Mouse (Mus musculus): ENCODE data around the gene Npc1l1.

Npc1l1 gene

DNA sequence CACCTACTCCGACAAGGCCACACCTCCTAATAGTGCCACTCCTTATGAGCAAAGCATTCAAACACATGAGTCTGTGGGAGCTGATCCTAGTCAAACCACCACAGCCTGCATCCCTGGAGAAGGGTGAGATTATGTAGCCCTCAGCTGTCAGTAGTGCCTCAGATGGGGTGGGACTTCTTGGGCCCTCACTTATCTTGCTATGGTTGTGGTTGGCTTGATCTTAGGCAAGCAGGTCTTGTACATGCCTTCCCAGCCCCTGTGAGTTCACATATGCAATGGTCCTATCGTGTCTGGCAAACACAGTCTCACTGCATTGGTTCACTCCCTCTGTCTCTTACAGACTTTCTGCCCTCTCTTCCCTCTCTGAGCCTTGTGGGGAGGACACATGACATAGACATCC, 22.9 kb downstream of the Npc1l1 start:
- no peak for DNase-seq (ENCODE audit: low spot score in 2 of 2)

DNA sequence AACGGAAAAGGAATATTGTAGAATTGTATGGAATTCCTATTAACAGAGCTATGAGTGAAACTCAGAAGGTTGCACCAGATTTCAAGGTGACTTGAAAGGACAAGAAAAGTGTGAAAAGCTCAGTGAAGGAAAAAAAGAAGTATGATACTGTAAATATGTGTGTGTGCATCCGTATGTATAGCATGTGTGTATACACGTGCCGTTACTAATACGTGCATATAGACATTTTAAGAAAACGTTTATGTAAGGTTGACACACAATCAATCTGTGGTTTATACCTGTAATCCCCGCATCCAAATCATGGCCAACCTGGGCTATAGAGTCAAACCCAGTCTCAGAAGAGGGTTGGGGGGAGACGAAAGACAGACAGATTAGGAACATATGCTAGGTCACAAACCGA, 29.4 kb downstream of the Npc1l1 start:
- DNase-seq (ENCODE audit: low spot score in 2 of 2) = no peak

GRCm38 (mm10) chr11:6200087-6200569, 29.8 kb downstream of the Npc1l1 start, which contains the start of gene Nudcd3:
Gene Nudcd3 (minus strand): TSS chr11:6200415.
- peak; percentile 83 to 86 for DNase-seq (ENCODE audit: low spot score in 2 of 2)

DNA sequence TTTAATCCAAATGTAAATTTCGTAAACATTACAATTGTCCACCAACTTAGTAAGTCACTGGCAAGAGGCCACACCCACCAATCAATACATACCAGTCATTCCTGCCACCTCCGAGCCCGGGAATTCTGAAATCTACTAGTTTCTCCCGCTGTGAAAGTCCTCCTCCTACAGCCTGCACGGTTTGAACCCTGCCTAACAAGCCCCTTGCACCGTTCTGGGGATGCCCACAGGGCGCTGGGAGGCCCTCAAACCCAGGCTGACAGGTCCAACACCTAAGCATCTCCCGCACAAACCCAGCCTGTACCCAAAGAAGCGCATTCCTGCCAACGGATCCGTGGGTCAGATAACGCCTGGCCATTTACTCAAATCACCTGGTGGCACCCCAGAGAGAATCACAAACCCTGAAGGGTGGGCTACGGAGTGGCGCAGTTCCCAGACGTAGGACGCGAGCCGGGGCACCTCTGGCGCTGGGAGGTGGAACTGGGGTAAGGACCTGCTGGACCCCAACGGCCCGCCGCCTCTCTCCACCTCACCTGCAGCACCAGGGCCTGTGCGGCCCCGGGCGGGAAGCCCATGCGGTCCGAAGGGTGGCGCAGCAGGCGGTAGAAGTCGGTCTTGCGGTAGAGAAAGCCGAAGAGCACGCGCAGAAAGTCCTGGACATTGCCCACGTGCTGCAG, 30.4 kb downstream of the Npc1l1 start, which contains the start of gene A730071L15Rik:
TSS of gene A730071L15Rik (plus strand) at position 620 of the 677 bp plus-strand sequence.
- DNase-seq (ENCODE audit: low spot score in 2 of 2) = no peak

DNA sequence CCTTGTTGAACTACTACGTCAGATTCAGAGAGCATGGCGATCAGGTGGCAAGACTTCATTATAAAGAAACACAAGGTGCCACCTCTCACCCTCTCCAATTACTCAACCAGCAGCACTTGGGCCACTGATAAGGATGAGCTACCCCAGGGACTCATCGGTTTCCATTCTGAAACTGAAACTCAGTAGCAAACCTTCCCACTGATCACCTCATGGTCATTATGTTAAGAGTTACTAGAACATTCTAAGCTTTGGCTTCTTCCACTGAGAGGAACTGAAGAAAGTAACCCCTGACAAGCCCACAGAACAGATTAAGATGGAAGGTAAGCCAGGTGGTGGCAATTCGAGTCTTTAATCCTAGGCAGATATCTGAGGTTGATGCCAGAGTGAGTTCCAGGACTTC, 31.5 kb downstream of the Npc1l1 start:
- no peak for DNase-seq (ENCODE audit: low spot score in 2 of 2)

DNA sequence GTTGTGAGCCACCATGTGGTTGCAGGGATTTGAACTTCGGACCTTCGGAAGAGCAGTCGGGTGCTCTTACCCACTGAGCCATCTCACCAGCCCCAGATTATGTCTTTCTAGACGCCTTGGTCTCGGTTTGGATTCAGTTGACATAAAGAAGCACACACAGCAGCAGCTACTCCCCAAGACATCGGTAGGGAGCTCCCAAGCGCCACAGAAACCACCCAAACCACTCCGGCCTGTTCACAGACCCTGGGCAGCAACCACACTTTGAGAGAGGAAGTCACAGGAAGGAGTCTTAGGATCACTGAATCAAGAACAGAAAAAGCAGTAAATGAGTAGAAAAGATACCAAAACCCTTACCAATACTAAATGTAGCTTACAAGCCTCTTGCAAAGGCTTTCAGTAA, 33.2 kb downstream of the Npc1l1 start:
- no peak for DNase-seq (ENCODE audit: low spot score in 2 of 2)

- peak; percentile 87 to 88 for DNase-seq (ENCODE audit: low spot score in 2 of 2)
Observed at GRCm38 (mm10) chr11:6187878-6188277, 42.1 kb downstream of the Npc1l1 start.

DNA sequence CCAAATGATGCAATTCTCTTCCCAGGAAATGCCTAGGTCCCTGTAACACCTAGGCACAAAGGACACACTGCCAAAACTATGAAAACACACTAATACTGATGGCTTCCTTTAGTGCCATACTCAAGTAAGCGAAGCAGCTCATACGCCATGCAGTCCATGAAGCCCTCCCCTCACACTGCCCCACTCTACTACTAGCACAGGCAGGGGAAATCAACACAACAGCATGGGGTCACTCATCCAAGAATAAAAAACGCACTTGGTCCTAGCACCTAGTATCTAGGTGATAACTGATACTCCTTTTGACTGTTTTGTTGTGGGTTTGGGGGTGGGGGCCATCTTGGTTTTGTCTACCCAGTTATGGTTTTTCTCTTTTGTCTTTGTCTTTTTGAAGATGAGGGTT, 42.5 kb downstream of the Npc1l1 start:
- no peak for DNase-seq (ENCODE audit: low spot score in 2 of 2)

- DNase-seq (ENCODE audit: low spot score in 2 of 2) = no peak
Observed at GRCm38 (mm10) chr11:6184202-6184935, 45.6 kb downstream of the Npc1l1 start.

- DNase-seq (ENCODE audit: low spot score in 2 of 2) = no peak
Observed at GRCm38 (mm10) chr11:6183246-6183645, 46.7 kb downstream of the Npc1l1 start.

GRCm38 (mm10) chr11:6180811-6181399, 49.0 kb downstream of the Npc1l1 start:
- no peak for DNase-seq (ENCODE audit: low spot score in 2 of 2)

DNA sequence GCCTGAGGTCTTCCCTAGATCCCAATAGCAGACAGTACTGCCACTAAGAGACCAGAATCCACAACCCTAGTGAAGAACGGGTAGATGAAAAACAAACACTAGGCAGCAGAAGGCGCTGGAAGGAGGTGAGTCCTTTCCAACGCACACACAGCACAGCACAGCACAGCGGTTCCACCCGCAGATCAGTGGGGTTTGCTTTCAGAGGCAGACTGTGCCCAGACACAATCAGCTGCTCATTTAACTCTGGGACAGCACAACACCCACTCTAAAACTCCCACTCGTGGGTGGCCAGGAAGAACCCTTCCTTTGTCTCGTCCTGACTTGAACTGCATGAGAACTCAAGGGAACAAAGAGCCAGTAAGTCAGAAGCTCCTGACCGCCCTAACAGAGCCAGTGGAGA, 50.7 kb downstream of the Npc1l1 start:
- DNase-seq (ENCODE audit: low spot score in 2 of 2) = peak; percentile 29 to 52

- DNase-seq (ENCODE audit: low spot score in 2 of 2) = peak; percentile 30 to 67
Observed at GRCm38 (mm10) chr11:6178673-6179166, 51.2 kb downstream of the Npc1l1 start.

GRCm38 (mm10) chr11:6177781-6178420, 52.0 kb downstream of the Npc1l1 start:
- DNase-seq (ENCODE audit: low spot score in 2 of 2) = no peak

GRCm38 (mm10) chr11:6175506-6175905, 54.4 kb downstream of the Npc1l1 start:
- DNase-seq (ENCODE audit: low spot score in 2 of 2) = no peak

GRCm38 (mm10) chr11:6174719-6175118, 55.2 kb downstream of the Npc1l1 start:
- DNase-seq (ENCODE audit: low spot score in 2 of 2) = peak; percentile 29 to 75

DNA sequence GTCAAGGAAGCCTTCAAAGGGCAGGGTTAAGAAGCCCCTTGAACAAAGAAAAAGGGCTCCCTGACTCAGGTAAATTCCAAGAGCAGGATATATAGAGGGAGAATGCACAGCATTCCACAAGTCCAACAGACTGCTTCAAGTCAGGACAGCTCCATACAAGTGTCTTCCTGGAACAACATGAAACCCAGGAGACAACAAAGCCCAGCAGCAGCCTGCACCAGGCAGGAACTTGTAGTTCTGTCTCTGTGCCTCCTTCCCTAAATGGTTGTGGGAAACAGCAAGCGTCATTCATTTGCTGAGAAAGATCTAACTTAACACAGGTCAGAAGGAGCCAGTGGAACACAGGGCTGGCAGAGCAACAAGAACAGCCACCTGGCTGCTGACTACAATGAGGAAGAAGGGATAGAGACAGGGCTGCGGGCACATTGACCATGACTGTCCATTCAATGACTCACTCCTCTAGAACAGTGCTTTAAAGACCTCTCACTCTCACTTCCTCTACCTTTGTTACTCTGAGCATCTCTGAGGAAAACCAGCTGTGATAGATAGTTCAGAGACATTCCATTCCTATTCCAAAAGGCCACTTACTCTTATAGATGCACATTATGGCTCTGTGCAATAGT, 60.8 kb downstream of the Npc1l1 start:
- DNase-seq (ENCODE audit: low spot score in 2 of 2) = no peak

GRCm38 (mm10) chr11:6166351-6166750, 63.6 kb downstream of the Npc1l1 start:
- DNase-seq (ENCODE audit: low spot score in 2 of 2) = no peak

- DNase-seq (ENCODE audit: low spot score in 2 of 2) = no peak
Observed at GRCm38 (mm10) chr11:6165391-6166081, 64.4 kb downstream of the Npc1l1 start.

DNA sequence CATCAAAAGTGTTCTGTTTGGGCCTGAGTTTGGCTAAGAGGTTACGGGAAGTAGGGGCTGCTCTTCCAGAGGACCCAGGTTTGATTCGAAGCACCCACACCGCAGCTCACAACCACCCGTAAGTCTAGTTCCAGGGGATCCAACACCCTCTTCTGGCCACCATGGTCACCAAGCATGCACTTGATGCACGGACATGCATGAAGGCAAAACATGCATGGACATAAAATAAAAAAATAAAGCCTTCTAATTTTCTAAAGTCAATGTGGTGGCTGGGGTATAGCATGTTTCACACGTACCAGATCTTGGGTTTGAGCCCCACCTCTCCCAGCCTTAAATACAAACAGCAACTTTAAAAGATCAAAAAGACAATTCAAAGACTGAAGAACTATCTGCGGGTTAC, 65.2 kb downstream of the Npc1l1 start:
- DNase-seq (ENCODE audit: low spot score in 2 of 2) = no peak

DNA sequence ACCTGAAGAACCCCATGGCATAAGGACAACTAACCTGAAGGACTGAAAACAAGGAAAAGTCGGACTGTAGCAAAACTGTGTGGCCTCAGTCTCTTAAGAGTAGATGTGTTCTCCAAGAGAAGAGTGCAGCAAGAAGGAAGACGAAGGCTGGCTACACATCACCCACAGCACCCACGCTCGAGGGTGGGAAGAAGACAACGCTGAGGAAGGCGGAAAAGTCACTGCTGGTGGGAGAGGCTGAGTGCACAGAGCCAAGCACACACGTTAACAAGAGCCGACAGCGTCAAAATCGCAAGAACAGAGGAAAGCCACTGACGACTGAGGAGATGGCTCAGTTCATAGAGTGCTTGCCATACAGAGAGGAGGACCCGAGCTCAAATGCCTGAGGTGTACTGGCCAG, 66.2 kb downstream of the Npc1l1 start:
- DNase-seq (ENCODE audit: low spot score in 2 of 2) = peak; percentile 30 to 58

All from right cerebral cortex, postnatal 36 days (tissue).